Mouse (Mus musculus) heart, embryonic 13.5 days (tissue): ENCODE data around the gene Cdc26. TPM values are rescaled to one million over a fixed set of nuclear protein-coding genes. Genes with fewer than 3 reads are reported as not detected.

Source experiments
- ATAC-seq: fragments of 200-750 bp; cut with Nextera tagmentation; 2 replicates; pipeline ENCODE4 v1.8.0; 2017; ENCODE audit warnings: moderate TSS enrichment; ENCODE audit not compliant: insufficient number of reproducible peaks, low FRiP score, low TSS enrichment; ENCODE audit errors: extremely low read depth
- H3K27ac ChIP-seq: fragments of 300-500 bp; sonication (generic); replicated peaks from 2 replicates; pipeline ENCODE4 v1.5.1; 2015; ENCODE audit warnings: moderate library complexity, mild to moderate bottlenecking, inconsistent platforms
- H3K27me3 ChIP-seq: fragments of 300-500 bp; sonication (generic); replicated peaks from 2 replicates; pipeline ENCODE4 v1.6.1; 2015; ENCODE audit warnings: mild to moderate bottlenecking, inconsistent platforms
- H3K36me3 ChIP-seq: fragments of 300-500 bp; sonication (generic); 2 replicates; pipeline ENCODE4 v1.6.1; 2015; ENCODE audit warnings: mild to moderate bottlenecking, inconsistent platforms
- H3K4me1 ChIP-seq: fragments of 300-500 bp; sonication (generic); 2 replicates; pipeline ENCODE4 v1.6.1; 2015; ENCODE audit warnings: inconsistent platforms
- H3K4me2 ChIP-seq: fragments of 300-500 bp; sonication (generic); 2 replicates; pipeline ENCODE4 v1.6.1; 2015; ENCODE audit warnings: inconsistent platforms, mild to moderate bottlenecking, moderate library complexity
- H3K4me3 ChIP-seq: fragments of 300-500 bp; sonication (generic); 2 replicates; pipeline ENCODE4 v1.5.1; 2015; ENCODE audit warnings: moderate library complexity, mild to moderate bottlenecking, inconsistent platforms
- H3K9ac ChIP-seq: fragments of 300-500 bp; sonication (generic); 2 replicates; pipeline ENCODE4 v1.6.1; 2015; ENCODE audit warnings: inconsistent platforms, mild to moderate bottlenecking, moderate library complexity
- H3K9me3 ChIP-seq: fragments of 300-500 bp; sonication (generic); 2 replicates; pipeline ENCODE4 v1.6.1; 2016; ENCODE audit warnings: inconsistent platforms
- WGBS: fragments of 180-500 bp; shearing (Covaris S2); methylation state at CpG from one replicate; pipeline ENCODE4 v1.1.7; 2015; ENCODE audit warnings: mixed read lengths; 5-methylcytosine and 5-hydroxymethylcytosine counted together
- polyA plus RNA-seq: library from polyadenylated mRNA; unstranded; fragments of >200 nt; fragmentation: Nextera tagmentation; extraction: Ambion mirVana; gene quantifications from 2 replicates; pipeline ENCODE4 v1.2.1, GENCODE M21; 2015

The Cdc26 gene
- polyA plus RNA-seq, 1 experiment from 2014 or later, result 82.1 TPM

DNA sequence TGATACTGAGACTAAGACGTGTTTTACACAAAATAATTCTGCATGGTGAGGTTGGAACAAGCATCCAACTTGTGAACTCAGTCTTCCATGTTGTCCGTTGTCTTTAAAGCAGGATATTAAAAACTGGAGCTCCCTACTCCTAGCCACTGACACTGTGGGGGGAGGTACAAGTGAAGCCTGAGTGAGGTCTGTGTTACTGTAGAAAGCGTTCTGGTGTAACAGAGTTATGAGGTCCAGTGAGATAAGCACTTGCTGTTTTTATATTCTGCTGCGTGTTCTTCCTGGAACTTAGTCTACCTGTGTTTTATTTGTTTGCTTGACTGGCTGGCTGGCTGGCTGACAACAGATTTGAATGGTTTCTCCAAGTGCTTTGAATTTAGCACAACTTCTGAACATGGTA, 34.1 kb downstream of the Cdc26 start:
- Histone ChIP-seq H3K4me2 (peak overlapping the region; percentile 10; the same call in 1 of the 2 replicates), H3K27ac (peak overlapping the region; percentile 34), H3K9ac (peak overlapping the region; percentile 15; the same call in 1 of the 2 replicates), H3K36me3 (no peaks in the 10 kb centered on the region), H3K4me3 (no peak overlapping the region), H3K4me1 (peaks cover 62% of the 10 kb centered on the region), H3K9me3 (no peaks in the 10 kb centered on the region), H3K27me3 (no peaks in the 10 kb centered on the region)
- ATAC-seq, result no peak
- 37% methylated on average over 4 of the region's 4 CpGs for WGBS

DNA sequence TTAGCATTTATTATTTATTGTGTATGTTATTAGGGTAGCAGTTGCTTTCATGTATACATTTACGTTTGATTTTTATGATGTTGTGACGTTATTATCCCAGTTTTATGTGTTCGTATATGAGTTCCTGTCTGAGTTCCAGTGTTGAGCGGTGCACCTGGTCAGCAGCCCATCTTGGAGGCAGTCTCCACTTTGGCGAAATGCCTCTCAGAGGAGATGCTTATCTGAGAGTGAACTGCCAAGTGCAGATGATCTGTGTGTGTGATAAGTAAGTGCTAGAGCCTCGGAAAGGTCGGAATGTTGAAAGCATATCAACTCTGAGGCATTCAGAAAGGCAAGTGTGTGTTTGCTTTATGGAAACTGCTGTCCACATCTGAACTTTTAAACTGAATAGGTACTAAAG, 34.8 kb downstream of the Cdc26 start:
- Histone ChIP-seq H3K27me3 (no peaks in the 10 kb centered on the region), H3K4me2 (no peak overlapping the region), H3K4me3 (no peak overlapping the region), H3K4me1 (peaks cover 63% of the 10 kb centered on the region), H3K36me3 (no peaks in the 10 kb centered on the region), H3K27ac (no peak overlapping the region), H3K9me3 (no peaks in the 10 kb centered on the region), H3K9ac (no peak overlapping the region)
- no peak for ATAC-seq
- WGBS, result 63% methylated on average over 7 of the region's 7 CpGs

DNA sequence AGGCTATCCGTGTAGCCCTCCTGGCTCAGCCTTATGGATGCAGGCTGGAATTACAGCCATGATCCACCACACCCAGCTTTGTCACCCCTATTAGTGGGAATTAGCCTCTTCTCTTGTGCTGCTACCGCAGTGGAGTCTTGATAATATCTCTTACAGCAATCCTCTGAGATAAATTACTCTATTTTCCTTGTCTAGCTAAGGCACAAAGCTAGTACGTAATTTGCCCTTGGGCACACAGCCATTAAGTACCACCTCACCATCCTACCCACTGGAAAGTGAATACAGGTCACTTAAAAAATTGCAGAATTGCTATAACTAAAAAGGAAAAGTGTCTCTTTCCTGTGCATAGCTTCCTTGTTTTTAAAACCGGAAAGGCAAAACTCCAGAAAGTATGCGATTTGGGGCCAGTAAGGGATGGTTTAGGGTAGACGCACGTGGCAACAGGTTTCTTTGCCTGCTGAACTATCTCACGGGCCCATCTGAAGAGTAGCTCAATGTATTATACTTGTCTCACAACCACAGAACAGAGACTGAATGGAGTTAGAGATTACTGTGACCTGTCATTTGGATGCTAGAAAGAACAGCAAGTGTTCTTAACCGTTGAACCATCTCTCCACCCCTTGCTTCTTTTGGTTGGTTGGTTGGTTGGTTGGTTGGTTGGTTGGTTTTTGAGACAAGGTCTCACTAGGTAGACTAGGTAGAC, 35.5 kb downstream of the Cdc26 start:
- H3K9ac ChIP-seq, result no peak overlapping the region
- H3K27me3 ChIP-seq, result no peaks in the 10 kb centered on the region
- H3K4me1 ChIP-seq, result peaks cover 63% of the 10 kb centered on the region
- H3K9me3 ChIP-seq, result no peaks in the 10 kb centered on the region
- no peak overlapping the region for H3K4me3 ChIP-seq
- H3K36me3 ChIP-seq, result no peaks in the 10 kb centered on the region
- H3K4me2 ChIP-seq, result no peak overlapping the region
- WGBS, result 80% methylated on average over 9 of the region's 9 CpGs
- no peak overlapping the region for H3K27ac ChIP-seq
- no peak for ATAC-seq

DNA sequence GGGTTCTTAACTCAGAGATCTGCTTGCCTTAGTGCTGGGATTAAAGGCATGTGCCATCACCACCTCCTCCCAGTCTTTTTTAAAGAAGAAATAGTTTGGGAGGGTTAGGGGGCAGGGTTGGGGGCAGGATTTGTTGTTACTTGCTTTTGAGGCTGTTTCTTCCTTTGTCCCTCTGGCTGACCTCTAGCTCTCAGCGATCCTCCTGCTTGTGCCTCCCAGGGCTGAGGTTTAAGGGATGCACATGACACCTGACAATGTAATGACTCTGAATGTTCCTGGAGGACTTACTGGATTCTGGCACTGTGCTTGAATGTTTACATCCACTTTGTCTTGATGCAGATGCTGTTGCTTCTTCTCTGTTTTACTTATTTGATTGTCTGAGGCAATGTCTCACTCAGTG, 36.0 kb downstream of the Cdc26 start:
- WGBS, result 37% methylated on average over 1 of the region's 1 CpGs
- ATAC-seq, result no peak
- H3K9ac ChIP-seq, result 0 out of 2 replicates have a peak overlapping the region, but pooled peaks have one; percentile 10
- no peak overlapping the region for H3K4me2 ChIP-seq
- no peak overlapping the region for H3K4me3 ChIP-seq
- no peak overlapping the region for H3K27ac ChIP-seq
- no peaks in the 10 kb centered on the region for H3K36me3 ChIP-seq
- peaks cover 63% of the 10 kb centered on the region for H3K4me1 ChIP-seq
- H3K9me3 ChIP-seq, result no peaks in the 10 kb centered on the region
- no peaks in the 10 kb centered on the region for H3K27me3 ChIP-seq

DNA sequence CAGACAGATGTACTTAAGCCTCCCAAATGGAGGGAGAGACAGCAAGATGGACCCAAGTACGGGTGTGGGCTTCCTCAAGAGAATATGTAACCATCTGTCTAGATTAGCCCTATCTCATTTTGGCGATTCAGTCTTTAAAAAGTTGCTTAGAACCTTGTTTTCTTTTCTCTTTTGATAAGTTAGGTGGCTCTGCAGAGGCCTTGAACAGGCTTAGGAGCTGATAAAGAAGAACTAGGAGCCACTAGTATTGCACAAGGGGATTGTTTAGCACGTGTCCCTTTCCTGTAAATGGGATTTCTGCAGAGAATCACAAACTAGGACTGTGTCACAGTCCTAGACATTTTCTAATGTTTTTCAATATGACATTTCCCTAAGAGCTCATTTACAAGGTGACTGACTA, 39.4 kb downstream of the Cdc26 start:
- Histone ChIP-seq H3K9me3 (no peaks in the 10 kb centered on the region), H3K4me2 (peak overlapping the region; percentile 16; the same call in 1 of the 2 replicates), H3K27me3 (no peaks in the 10 kb centered on the region), H3K27ac (peak overlapping the region; percentile 34; the same call in 1 of the 2 replicates), H3K36me3 (no peaks in the 10 kb centered on the region), H3K9ac (no peak overlapping the region), H3K4me1 (peaks cover 51% of the 10 kb centered on the region), H3K4me3 (no peak overlapping the region)
- no peak for ATAC-seq
- WGBS, result 9% methylated on average over 3 of the region's 3 CpGs

DNA sequence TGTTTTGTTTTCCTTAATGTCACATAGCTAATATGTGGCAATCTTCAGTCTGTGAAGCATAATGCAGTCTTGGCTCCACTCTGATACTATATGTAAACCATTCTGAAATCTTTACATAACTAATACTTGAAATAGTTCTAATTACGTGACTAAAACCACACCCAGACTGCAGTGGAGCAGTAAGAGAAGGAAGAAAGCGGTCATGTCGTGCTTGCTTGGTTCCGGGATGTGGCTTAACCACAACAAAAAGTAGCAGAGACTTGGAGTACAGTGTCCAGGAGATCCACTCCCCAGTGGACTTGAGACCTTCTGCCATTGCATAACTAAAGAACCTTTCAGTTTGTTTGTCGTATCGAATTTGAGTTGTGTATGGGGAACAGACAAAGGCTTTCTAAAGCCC, 40.9 kb downstream of the Cdc26 start:
- H3K4me1 ChIP-seq, result peaks cover 39% of the 10 kb centered on the region
- no peak overlapping the region for H3K9ac ChIP-seq
- no peaks in the 10 kb centered on the region for H3K27me3 ChIP-seq
- no peaks in the 10 kb centered on the region for H3K36me3 ChIP-seq
- no peaks in the 10 kb centered on the region for H3K9me3 ChIP-seq
- H3K4me3 ChIP-seq, result no peak overlapping the region
- H3K4me2 ChIP-seq, result no peak overlapping the region
- ATAC-seq, result no peak
- 86% methylated on average over 6 of the region's 6 CpGs for WGBS
- no peak overlapping the region for H3K27ac ChIP-seq

DNA sequence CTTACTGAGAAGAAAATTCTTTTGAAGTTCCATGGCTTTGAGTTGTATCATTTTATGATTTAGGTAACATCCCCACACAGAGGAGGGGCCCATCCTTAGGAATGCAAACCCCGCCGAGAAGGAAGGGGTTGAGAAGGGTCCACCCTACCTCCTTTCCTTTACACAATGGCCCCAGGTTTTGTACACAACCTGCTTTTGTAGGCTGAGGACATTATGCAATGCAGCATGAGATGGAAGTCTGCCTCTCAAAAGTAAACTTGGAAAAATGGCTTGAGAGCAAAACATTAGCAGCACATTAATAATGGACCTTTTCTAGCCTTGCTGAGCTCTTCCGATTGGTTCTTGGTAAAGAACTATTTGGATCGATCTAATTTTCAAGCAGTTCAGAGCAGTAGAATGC, 42.2 kb downstream of the Cdc26 start:
- 82% methylated on average over 4 of the region's 4 CpGs for WGBS
- Histone ChIP-seq H3K9ac (no peak overlapping the region), H3K4me1 (peaks cover 38% of the 10 kb centered on the region), H3K27me3 (no peaks in the 10 kb centered on the region), H3K4me2 (no peak overlapping the region), H3K27ac (no peak overlapping the region), H3K4me3 (no peak overlapping the region), H3K36me3 (no peaks in the 10 kb centered on the region), H3K9me3 (no peaks in the 10 kb centered on the region)
- no peak for ATAC-seq

DNA sequence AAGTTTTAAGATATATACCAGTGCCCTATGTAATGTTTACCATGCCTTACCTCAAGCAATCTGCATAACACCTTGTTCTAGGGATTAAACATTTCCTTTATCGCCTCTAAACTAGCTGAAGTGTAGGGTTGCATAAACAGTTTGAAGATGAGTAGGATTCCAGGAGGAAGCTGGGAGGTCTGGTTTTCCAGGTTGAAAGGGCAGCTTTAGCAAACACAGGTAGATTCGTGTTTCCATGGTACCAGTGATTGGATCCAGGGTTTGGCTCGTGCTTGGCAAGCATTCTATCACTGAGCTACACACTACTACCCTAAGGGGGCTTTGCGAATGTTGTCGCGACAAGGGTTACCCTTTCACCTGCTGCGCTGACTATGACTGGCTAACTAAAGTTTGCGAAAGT, 44.1 kb downstream of the Cdc26 start:
- no peaks in the 10 kb centered on the region for H3K36me3 ChIP-seq
- WGBS, result 87% methylated on average over 8 of the region's 8 CpGs
- no peaks in the 10 kb centered on the region for H3K9me3 ChIP-seq

DNA sequence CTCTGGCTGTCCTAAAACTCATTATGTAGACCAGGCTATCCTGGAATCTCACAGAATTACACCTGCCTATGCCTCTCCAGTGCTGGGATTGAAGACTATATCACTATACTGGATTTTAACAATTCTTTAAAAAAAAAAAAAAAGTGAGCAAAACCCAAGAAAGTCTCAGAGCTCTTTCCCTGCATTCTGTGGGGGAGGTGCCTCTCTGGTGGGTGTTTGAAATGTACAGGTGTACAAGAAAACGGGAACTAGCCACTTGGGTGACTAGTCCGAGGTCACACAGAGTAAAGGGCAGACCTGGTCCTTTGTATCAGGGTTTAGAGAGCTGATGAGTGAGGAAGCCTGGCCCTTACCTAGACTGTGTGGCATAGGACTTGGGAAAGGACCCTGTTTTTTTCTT, 46.0 kb downstream of the Cdc26 start:
- Histone ChIP-seq H3K4me1 (peaks cover 24% of the 10 kb centered on the region), H3K27me3 (no peaks in the 10 kb centered on the region), H3K27ac (no peak overlapping the region), H3K9me3 (no peaks in the 10 kb centered on the region), H3K36me3 (peaks cover 7% of the 10 kb centered on the region), H3K9ac (no peak overlapping the region; the same call in 1 of the 2 replicates), H3K4me2 (peak overlapping the region; percentile 81), H3K4me3 (peak overlapping the region; percentile 80; the same call in 1 of the 2 replicates)
- ATAC-seq, result no peak
- 85% methylated on average over 2 of the region's 2 CpGs for WGBS

More for the DNA sequence above, 44.1 kb downstream of the Cdc26 start:
- Histone ChIP-seq H3K4me3 (no peak overlapping the region), H3K27ac (no peak overlapping the region), H3K4me2 (no peak overlapping the region), H3K27me3 (no peaks in the 10 kb centered on the region), H3K9ac (no peak overlapping the region), H3K4me1 (peaks cover 26% of the 10 kb centered on the region)
- ATAC-seq, result no peak

DNA sequence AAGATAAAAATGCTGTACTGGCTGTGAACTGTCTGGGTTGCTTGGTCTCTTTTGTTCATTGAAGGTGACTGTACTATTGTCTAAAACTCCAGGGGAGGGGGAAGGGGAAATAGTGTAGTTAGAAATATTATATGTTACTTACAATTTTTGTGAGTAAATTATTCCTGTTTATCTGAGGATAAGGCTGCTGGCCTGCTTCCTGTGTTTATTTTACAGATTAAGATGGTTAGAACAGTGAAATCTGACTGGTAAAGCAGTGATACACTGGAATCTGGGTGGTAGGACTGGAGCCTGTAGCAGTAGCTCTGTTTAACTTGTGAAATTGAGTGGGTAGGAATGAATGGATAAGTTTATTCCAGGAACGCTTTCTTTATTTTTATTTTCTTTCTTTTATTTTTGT, 46.4 kb downstream of the Cdc26 start:
- Histone ChIP-seq H3K27me3 (no peaks in the 10 kb centered on the region), H3K36me3 (peaks cover 9% of the 10 kb centered on the region), H3K4me3 (peak overlapping the region; percentile 80), H3K27ac (peak overlapping the region; percentile 55), H3K9ac (peak overlapping the region; percentile 87), H3K9me3 (no peaks in the 10 kb centered on the region), H3K4me1 (peaks cover 24% of the 10 kb centered on the region), H3K4me2 (peak overlapping the region; percentile 81)
- WGBS, result 79% methylated on average over 1 of the region's 1 CpGs
- no peak for ATAC-seq

DNA sequence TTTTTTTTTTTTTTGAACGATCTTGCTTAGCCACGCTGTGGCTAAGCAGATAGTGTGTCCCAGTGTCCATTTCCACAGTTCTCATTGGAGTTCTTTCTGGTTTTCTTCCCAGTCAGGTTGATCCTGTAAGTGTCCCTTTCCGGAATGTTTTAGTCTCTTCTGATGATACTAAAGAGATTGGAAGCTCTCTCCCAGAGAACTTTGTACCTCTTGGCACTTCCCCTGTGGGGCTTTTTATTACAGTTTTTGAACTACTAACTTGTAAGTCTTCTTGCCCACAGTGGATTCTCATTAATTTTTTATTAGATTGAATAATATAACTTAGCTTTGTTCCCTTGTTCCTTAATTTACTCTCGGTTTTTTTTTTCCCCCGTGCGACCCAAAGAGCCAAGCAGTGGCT, 46.9 kb downstream of the Cdc26 start:
- Histone ChIP-seq H3K4me3 (peak overlapping the region; percentile 80), H3K27ac (peak overlapping the region; percentile 55), H3K9ac (peak overlapping the region; percentile 87), H3K9me3 (no peaks in the 10 kb centered on the region), H3K4me2 (peak overlapping the region; percentile 81), H3K4me1 (peaks cover 24% of the 10 kb centered on the region), H3K36me3 (peaks cover 13% of the 10 kb centered on the region), H3K27me3 (no peaks in the 10 kb centered on the region)
- 19% methylated on average over 6 of the region's 6 CpGs for WGBS
- no peak for ATAC-seq
